Mouse (Mus musculus) T-helper 1 cell (primary cell): ENCODE results near the gene Slc44a5.

Source experiments
- in situ Hi-C: fragments of 300-600 bp; cut with MboI, MseI; formaldehyde crosslinking; loops from one replicate; pipeline ENCODE4 v1.15.1; 2025; ENCODE audit warnings: high pct_unique_total_duplicates

Slc44a5 gene

GRCm38 (mm10) chr3:153973171-153973948 lies at the start of gene Slc44a5:
Slc44a5 (plus strand) TSS chr3:153973436.
- in situ Hi-C loops: no loop called here

GRCm38 (mm10) chr3:153926333-153926732 lies 46.9 kb upstream of the Slc44a5 start:
- in situ Hi-C loops: no loop called here

GRCm38 (mm10) chr3:153929526-153929925 lies 43.7 kb upstream of the Slc44a5 start:
- in situ Hi-C loops: no loop called here

- in situ Hi-C loops: no loop called here
Observed at GRCm38 (mm10) chr3:153932461-153932860, 40.8 kb upstream of the Slc44a5 start.

GRCm38 (mm10) chr3:153935878-153936277 lies 37.4 kb upstream of the Slc44a5 start:
- in situ Hi-C loops: no loop called here

- in situ Hi-C loops: no loop called here
Observed at GRCm38 (mm10) chr3:153937116-153937810, 36.0 kb upstream of the Slc44a5 start.

GRCm38 (mm10) chr3:153940021-153940420 lies 33.2 kb upstream of the Slc44a5 start:
- in situ Hi-C loops: no loop called here

GRCm38 (mm10) chr3:153940486-153940885 lies 32.8 kb upstream of the Slc44a5 start:
- in situ Hi-C loops: no loop called here

- in situ Hi-C loops: no loop called here
Observed at GRCm38 (mm10) chr3:153941613-153942012, 31.6 kb upstream of the Slc44a5 start.

- in situ Hi-C loops: no loop called here
Observed at GRCm38 (mm10) chr3:153943003-153943640, 30.1 kb upstream of the Slc44a5 start.

GRCm38 (mm10) chr3:153943901-153944334 lies 29.3 kb upstream of the Slc44a5 start:
- in situ Hi-C loops: no loop called here

- in situ Hi-C loops: no loop called here
Observed at GRCm38 (mm10) chr3:153944335-153944990, 28.8 kb upstream of the Slc44a5 start, which contains the start of gene Acadm. Acadm (minus strand) TSS chr3:153944632.

- in situ Hi-C loops: no loop called here
Observed at GRCm38 (mm10) chr3:153947271-153947670, 26.0 kb upstream of the Slc44a5 start.

GRCm38 (mm10) chr3:153948176-153948575 lies 25.1 kb upstream of the Slc44a5 start:
- in situ Hi-C loops: no loop called here

GRCm38 (mm10) chr3:153957916-153958315 lies 15.3 kb upstream of the Slc44a5 start:
- in situ Hi-C loops: no loop called here

GRCm38 (mm10) chr3:153959035-153959730 lies 14.1 kb upstream of the Slc44a5 start:
- in situ Hi-C loops: no loop called here

- in situ Hi-C loops: loop anchor here (5.0 kb wide), 1 partner anchor 628 kb away; no protein-coding TSS in a partner anchor
Observed at GRCm38 (mm10) chr3:153959731-153960207, 13.5 kb upstream of the Slc44a5 start.

- in situ Hi-C loops: loop anchor here (5.0 kb wide), 1 partner anchor 626 kb away; no protein-coding TSS in a partner anchor
Observed at GRCm38 (mm10) chr3:153960884-153961283, 12.4 kb upstream of the Slc44a5 start.

- in situ Hi-C loops: loop anchor here (5.0 kb wide), 1 partner anchor 625 kb away; no protein-coding TSS in a partner anchor
Observed at GRCm38 (mm10) chr3:153961632-153962389, 11.4 kb upstream of the Slc44a5 start.

GRCm38 (mm10) chr3:153967447-153967846 lies 5.8 kb upstream of the Slc44a5 start:
- in situ Hi-C loops: loop anchor here (5.0 kb wide), 1 partner anchor 265 kb away; no protein-coding TSS in a partner anchor
